Mouse (Mus musculus) heart, embryonic 13.5 days (tissue): ENCODE measurements at regions not wholly inside any gene's neighbourhood (a gene's known extent, or its start where the extent isn't known, plus 50 kb on each side); places are given as distances from the start of the nearest gene placed in this dataset.

Source experiments
- ATAC-seq: fragments of 200-750 bp; cut with Nextera tagmentation; 2 replicates; pipeline ENCODE4 v1.8.0; 2017; ENCODE audit warnings: moderate TSS enrichment; ENCODE audit not compliant: insufficient number of reproducible peaks, low FRiP score, low TSS enrichment; ENCODE audit errors: extremely low read depth
- H3K27ac ChIP-seq: fragments of 300-500 bp; sonication (generic); replicated peaks from 2 replicates; pipeline ENCODE4 v1.5.1; 2015; ENCODE audit warnings: moderate library complexity, mild to moderate bottlenecking, inconsistent platforms
- H3K27me3 ChIP-seq: fragments of 300-500 bp; sonication (generic); replicated peaks from 2 replicates; pipeline ENCODE4 v1.6.1; 2015; ENCODE audit warnings: mild to moderate bottlenecking, inconsistent platforms
- H3K36me3 ChIP-seq: fragments of 300-500 bp; sonication (generic); 2 replicates; pipeline ENCODE4 v1.6.1; 2015; ENCODE audit warnings: mild to moderate bottlenecking, inconsistent platforms
- H3K4me1 ChIP-seq: fragments of 300-500 bp; sonication (generic); 2 replicates; pipeline ENCODE4 v1.6.1; 2015; ENCODE audit warnings: inconsistent platforms
- H3K4me2 ChIP-seq: fragments of 300-500 bp; sonication (generic); 2 replicates; pipeline ENCODE4 v1.6.1; 2015; ENCODE audit warnings: inconsistent platforms, mild to moderate bottlenecking, moderate library complexity
- H3K4me3 ChIP-seq: fragments of 300-500 bp; sonication (generic); 2 replicates; pipeline ENCODE4 v1.5.1; 2015; ENCODE audit warnings: moderate library complexity, mild to moderate bottlenecking, inconsistent platforms
- H3K9ac ChIP-seq: fragments of 300-500 bp; sonication (generic); 2 replicates; pipeline ENCODE4 v1.6.1; 2015; ENCODE audit warnings: inconsistent platforms, mild to moderate bottlenecking, moderate library complexity
- H3K9me3 ChIP-seq: fragments of 300-500 bp; sonication (generic); 2 replicates; pipeline ENCODE4 v1.6.1; 2016; ENCODE audit warnings: inconsistent platforms
- WGBS: fragments of 180-500 bp; shearing (Covaris S2); methylation state at CpG from one replicate; pipeline ENCODE4 v1.1.7; 2015; ENCODE audit warnings: mixed read lengths; 5-methylcytosine and 5-hydroxymethylcytosine counted together

GRCm38 (mm10) chrX:103904038-103904696 lies 76.9 kb downstream of the Rlim start:
- Histone ChIP-seq H3K27ac (no peak overlapping the region), H3K4me1 (no peaks in the 10 kb centered on the region), H3K9me3 (no peaks in the 10 kb centered on the region), H3K4me2 (no peak overlapping the region), H3K4me3 (no peak overlapping the region), H3K27me3 (peaks cover 51% of the 10 kb centered on the region), H3K9ac (no peak overlapping the region), H3K36me3 (no peaks in the 10 kb centered on the region)
- ATAC-seq, result no peak
- WGBS, result 65% methylated on average over 5 of the region's 5 CpGs

GRCm38 (mm10) chrX:103879329-103879935 lies 57.6 kb upstream of the Slc16a2 start:
- no peaks in the 10 kb centered on the region for H3K9me3 ChIP-seq
- 20% methylated on average over 15 of the region's 24 CpGs for WGBS
- no peaks in the 10 kb centered on the region for H3K36me3 ChIP-seq
- no peaks in the 10 kb centered on the region for H3K4me1 ChIP-seq
- peaks cover 58% of the 10 kb centered on the region for H3K27me3 ChIP-seq
- no peak for ATAC-seq
- no peak overlapping the region for H3K9ac ChIP-seq
- H3K4me3 ChIP-seq, result peak overlapping the region; percentile 17
- H3K4me2 ChIP-seq, result peak overlapping the region; percentile 51
- H3K27ac ChIP-seq, result no peak overlapping the region
